Mouse (Mus musculus) lung, postnatal 25 days (tissue): ENCODE results near the gene Zfp507.

Experiments used
- DNase-seq: peaks from one replicate; pipeline ENCODE4 v3.0.0; 2022; ENCODE audit warnings: low spot score

The Zfp507 gene

DNA sequence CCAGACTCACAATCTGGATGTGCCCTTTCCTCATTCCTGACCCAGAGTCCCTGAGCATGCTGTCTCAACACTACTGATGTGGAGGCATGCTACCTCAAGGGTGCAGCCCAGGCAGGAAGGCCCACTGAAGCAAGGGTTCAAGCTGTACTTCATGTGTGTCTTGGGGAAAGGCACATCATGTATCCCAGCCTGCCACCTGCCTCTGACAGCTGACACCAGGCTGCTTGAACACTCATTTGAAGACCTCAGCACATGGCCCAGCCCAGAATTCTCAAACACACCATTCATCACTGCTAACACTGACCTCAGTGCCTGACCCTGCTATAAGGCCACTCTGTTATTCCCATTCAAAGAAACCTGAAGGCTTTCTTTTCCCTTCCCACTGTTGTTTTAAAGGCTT, 20.6 kb downstream of the Zfp507 start:
- no peak for DNase-seq

DNA sequence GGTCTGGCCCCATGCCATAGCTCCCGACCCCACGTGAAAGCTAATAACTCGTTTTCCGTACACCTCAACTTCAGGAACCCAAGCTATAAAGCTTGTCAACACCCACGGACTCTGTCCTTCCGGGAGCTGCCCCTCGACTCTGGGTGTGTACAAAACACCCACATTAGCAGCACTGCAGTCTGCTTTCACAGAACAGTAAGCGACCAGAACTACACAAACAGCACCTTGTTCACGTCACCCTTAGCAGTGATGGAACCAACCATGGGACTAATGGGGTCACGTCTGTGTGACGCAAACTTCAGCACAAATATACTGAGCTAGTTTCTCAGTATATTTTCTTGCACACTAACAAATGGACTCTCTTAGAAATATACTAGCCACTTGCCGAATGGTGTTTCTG, 28.7 kb downstream of the Zfp507 start:
- DNase-seq: no peak

DNA sequence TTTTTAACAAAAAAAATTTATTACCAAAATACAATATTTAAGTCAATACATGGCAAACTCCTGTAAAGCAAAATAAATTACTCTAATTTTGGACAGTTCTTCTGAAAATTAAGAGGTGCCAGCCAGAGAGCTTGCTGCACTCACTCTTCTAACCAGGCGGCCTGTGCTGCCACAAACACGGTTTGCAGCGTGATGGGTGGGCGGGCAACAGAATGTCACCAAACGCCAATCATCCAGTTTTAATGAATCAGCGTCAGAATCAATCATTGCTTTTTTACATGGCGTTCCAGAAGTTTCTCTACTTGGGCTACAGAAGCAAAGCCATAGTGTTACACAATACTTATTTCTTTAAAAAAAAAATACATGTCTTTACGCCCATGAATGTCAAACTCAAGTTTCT, 30.5 kb downstream of the Zfp507 start:
- DNase-seq: no peak

DNA sequence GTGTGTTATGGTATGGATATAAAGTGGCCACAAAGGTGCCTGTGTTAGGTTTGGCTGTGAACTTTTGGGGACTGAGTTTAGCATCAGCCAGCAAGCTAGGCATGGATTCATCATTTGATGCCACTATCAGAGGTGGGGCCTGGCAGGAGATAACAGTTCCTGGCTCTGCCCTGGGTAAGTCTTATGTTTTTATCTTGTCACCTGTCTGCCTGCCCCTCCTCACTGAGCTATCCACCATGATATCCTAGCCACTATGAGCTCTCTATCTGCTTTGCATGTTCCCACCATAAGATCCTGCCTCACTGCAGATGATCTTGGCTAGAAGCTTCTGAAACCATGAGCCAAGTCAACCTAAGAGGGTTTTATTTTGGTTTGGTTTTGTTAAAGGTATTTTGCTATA, 31.7 kb downstream of the Zfp507 start:
- no peak for DNase-seq

DNA sequence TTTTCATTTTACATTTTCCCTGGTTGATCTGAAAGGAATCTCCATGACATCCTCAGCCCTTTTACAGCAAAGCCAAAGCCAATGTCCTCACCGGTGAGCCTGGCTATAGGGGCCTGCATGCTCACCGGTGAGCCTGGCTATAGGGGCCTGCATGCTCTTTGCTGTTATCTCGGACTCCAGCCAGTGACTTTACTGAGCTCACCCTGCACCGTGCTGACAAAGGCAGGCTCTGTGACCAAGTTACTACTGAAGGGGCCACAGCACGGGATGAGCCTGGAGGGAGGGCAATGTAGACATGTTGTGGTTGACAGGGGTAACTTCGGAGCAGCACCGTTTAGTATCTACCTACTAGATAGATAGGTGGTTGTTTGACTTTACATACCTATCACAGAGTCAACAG, 32.7 kb downstream of the Zfp507 start:
- DNase-seq: no peak

DNA sequence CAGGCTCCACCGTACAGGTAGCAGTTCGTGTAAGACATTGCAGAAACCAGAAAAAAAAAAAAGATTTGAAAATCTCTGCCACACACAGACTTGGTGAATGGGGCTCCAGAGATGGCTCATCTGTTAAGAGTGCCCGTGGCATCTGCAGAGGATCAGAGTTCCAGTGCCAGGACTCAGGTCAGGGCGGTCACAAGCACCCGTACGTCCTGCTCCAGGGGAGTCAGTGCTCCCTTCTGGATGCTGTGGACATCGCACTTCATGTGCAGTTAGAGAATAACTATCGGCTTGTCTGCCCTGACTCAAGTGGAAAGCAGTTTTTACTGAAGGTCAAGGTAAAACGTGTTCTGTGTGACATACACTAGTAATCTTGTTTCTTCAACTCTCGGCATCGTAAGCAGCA, 38.3 kb downstream of the Zfp507 start:
- DNase-seq: no peak

DNA sequence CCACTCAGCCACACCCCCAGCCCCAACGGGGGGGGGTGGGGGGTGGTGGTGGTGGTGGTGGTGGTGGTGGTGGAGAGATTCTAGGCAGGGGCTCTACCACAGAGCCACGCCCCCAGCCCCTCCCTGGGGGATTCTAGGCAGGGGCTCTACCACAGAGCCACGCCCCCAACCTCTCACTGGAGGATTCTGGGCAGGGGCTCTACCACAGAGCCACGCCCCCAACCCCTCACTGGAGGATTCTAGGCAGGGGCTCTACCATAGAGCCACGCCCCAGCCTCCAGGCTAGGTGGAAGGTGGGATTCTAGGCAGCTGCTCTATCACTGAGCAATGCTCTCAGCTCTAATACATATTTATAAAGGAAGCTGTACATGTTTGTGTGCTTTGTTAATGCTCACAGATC, 41.0 kb downstream of the Zfp507 start:
- no peak for DNase-seq

DNA sequence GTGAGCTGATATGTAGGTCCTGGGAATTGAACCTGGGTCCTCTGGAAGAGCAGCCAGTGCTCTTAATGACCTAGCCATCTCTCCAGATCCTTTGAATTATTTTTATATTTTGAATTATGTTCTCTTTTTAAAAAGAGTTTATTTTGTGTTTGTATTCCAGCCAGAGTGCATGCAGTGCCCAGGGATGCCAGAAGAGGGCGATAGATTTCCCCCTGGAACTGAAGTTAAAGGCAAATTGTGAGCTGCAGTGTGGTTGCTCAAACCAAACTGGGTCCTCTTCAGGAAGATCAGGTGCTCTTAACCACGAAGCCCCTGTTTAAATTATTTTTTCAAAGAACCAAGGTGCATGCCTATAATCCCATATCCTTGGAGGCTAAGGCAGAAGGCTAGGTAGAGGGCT, 43.2 kb downstream of the Zfp507 start:
- DNase-seq: no peak

DNA sequence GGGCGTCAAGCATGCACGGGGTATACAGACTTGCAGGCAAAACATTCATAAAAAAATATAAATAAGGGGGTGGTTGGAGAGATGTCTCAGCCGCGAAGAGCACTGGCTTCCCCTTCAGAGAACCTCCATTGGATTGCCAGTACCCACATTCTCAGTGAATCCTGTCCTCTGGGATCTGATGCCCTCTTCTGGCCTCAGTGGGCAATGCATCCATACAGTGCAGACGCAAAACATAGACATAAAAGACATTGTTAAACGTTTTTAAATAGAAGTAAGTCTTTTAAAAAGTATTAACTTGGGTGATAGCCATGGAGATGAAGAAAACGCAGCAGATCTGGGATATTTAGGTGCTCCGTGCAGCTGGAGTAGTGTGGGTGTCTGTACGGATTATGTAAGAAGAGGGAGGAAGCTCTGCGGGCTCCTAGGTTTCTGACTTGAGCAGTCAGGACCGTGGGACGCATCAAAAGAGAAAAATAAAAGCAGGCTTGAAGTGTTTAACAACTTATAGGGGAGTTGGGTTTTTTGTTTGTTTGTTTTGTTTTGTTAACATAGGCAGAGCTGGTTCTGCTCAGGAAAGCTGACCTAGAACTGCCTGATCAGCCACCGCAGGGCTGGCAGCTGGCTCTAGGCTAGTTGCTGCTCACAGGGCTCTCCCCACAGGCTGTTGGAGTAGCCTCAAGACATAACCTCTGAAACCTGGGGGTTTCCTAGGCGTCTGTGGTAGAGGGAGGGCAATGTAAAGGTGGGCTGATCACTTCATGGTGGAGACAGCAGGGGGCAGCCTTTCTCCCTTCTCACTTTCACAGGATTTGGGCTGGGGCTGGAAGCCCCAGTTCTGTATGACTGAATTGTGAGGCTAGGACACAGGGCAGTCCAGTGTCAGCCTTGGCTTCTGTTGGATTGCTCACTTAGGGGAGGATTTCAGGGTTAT, 46.0 kb downstream of the Zfp507 start:
- no peak for DNase-seq

DNA sequence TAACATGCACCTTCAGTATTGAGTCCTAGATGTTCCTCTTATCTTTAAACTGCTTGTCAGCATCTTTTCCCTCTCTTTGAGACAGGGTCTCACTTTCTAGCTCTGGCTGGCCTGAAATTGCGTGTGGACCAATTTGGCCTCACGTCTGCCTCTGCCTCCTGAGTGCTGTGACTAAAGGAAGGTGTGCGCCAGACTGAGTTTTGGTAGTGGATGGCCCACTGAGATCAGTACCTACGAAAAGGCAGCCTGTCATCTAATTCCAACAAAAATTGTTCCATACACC, 48.0 kb downstream of the Zfp507 start:
- DNase-seq: no peak

DNA sequence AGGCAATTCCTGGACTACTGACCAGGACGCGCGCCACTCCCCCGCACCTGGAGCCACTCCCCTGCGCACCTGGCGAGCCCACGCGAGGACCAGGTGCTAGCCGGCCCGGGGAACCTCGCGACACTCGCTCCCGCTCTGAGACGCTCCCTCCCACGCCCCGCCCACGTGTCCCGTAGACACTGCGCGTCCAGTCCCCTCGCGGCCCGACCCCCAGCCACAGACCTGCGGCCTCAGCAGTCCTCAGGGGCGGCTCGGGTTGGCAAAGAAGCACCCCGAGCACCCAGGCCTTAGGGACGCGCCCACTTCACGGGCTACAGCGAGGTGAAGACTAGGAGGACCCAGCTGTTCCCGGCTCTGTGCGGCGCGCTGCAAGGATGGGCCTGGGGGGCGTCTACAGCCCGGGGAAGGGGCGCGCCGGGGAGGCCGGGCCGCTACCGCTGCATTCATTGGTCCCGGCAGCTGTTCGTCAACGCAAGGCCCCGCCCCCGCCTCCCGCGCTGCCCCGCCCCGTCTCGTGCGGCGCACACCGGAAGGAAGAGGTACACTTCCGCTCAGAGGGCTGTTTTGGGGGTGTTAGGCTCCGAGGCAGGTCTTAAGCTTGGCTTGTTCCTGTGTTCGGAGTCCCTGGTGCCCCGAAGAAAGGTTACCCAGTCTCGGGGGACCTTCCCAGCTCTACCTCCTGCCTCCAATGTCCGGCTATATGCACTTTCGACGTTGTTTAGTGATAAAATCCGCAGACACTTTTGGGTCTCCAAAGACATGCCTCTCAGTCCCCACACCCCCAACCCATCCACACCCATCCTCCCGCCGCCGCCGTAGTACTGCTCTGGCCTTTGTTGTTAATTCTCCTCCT, 48.5 kb downstream of the Zfp507 start, which contains the start of gene Dpy19l3:
Gene Dpy19l3, minus strand, starts transcription at position 422 of the 853 bp plus-strand sequence.
- DNase-seq: peak; percentile 83

DNA sequence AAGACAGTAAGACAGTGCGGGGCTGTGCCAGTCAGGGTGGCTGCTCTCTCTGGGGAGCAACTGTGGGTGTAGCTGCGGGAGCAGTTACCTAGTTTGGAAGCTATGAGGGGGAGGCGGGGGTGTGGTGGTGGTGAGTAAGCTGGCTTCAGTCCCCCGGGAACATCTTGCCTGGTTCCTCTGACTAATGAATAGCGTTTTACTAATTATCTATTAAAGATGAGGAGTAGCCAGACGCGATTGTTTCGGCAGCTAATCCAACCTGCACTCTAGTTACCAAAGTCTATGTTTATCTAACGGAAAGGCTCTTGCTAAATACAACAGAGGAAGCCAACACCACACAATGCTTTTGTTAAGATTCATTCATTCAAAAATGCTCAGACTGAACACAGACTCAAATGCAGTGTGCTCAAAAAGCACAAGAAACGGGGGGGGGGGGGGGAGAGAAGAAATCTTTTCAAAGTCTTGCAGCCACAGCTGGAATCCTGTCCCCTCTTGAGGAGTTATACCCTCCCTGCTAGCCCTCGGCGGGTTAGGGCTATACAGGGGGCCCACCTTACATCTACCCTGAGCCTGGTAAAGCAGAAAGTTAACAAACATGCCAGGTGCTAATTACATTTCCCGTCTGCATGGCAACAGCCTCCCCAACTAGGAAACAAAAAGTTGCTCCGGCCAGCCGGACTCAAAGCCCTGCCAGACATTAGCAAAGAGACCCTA, 49.3 kb downstream of the Zfp507 start:
- no peak for DNase-seq

DNA sequence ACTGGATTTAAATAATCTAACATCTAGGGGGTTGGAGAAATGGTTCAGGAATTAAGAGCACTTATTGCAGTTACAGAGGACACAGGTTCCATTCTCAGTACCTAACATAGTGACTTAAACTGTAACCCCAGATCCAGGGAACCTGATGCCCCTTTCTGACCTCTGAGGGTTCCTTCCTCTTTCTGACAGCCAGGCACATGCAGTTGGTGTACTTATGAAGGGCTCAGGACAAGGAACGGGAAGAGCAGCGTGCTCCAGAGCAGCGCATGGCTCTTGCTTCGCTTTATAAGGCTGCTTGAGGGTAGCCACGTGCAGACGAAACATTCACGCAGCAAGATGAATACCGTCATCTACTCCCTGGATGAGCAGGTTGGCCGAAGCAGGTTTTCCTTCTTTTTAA, 51.9 kb downstream of the Zfp507 start:
- DNase-seq: no peak

DNA sequence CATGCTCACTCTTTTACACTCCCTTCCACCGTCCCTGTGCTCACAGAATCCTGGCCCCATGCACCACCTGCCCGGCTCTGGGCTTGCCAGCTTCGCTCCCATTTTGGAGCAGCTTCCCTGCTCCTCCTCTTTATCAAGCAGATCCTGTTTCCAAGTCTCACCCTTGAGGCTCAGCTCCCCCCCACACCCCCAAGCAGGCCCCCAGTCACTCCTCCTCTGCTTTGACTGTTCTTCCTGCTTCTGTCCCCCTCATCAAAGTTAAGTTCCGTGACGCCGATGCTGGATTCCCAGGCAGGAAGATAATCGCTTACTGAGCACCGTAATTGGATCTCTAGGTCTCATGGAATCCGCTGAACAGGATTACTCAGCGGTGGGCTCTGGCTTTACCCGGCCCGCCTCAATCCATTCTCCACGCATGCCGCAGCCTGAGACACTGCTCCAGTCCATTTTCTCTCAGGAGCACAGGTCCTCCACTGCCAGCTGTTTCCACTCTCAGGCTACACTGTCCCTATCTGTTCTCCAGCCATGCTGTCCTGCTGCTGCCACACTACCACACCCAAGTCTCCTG, 55.3 kb downstream of the Zfp507 start:
- no peak for DNase-seq

DNA sequence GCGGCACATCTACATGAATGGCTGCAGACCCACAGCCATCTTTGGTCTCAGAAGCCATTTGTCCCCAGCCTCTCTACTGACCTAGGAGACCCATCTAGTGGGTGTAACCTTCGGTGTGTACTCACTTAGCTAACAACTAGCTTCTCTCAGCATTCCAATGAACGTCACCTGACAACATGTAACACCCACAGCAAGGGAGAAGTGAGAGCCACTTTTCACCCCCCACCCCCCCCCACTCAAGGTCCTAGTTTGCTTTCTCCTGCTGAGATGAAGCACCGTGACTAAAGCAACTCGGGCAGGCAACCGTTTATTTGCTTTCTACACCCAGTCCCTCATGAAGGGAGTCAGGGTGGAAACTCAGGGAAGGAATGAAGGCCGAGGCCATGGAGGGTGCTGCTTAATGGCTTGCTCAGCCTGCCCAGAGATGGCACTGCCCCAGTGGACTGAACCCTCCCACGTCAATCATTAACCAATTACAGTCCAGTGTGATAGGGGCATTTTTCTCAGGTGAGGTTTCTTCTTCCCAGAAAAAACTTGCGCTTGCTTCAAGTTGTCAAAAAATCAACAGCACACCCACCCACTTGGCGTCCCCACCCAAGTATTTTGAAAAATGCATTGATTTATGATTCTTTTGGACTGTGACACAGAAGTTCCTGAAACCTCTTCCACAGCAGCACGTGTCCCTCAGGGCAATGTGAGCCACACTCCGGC, 56.0 kb downstream of the Zfp507 start:
- no peak for DNase-seq

DNA sequence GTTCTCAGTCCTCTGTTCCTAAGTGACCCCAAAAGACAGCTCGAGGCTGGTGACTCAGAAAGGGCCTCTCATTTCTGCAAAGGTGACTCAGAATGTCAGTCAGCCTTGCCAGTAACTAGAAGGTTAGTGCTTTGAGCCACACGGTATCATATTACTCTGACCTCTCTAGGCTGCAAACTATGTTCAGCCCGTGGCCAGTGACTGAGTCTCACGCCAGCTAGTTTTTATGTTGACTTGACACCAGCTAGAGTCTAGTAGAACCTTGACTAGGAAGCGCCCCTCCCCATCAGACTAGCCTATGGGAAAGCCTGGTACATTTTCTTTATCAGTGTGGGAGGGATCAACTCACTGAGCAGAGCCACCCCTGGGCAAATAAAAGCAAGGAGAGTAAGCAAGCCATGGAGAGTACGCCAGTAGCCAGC, 57.5 kb downstream of the Zfp507 start:
- no peak for DNase-seq

DNA sequence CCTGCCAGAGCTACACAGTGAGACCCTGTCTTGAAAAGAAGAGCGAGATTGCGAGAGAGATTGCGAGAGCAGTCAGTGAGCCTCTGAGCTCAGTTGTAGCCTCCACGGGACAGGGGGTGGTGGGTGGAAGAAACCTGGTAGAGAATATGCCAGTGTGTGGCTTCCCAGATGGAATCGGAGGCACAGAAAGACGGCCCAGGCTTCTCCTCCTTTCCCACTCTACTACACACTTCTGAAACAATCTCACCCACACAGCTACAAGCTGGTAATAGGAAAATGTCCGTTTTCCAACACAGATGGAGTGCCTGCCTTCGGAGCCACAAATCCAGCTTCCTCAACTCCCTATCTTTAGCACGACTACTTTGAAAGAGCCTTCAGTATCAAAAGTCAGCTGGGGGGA, 58.0 kb downstream of the Zfp507 start:
- no peak for DNase-seq

DNA sequence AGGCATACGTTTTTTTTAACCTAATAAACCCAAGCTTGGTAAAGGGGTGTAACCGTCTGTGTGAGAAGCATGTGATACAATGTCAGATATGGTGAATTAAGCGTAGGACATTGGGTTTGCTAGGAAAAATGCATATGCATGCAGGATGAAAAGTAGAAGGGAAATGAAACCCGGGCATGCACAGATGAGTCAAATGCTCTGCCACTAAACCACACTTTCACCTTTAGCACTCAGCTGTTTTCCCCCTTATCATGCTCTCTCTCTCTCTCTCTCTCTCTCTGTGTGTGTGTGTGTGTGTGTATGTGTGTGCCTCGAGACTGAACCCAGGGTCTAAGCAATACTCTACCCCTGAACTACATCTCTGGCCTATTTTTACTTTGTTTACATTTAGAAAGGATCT, 60.5 kb downstream of the Zfp507 start:
- no peak for DNase-seq

DNA sequence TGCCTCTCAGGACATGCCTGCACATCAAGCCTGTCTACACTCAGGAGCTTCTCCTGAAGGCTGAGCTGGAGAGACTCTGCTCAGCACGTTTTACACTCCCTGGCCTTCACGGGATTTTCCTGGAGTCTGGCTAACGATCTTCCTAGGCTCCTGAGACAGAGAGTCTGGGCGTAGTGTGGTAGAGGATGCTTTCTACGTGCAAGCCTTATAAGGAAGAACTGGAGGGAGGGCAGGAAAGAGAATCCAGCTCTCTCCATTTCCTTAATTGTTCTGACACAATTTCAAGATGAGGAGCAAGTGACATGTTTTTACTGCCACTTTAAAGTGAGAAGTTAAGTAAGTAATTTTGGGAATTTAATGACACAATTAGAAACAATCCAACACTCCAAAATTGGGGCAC, 60.9 kb downstream of the Zfp507 start:
- DNase-seq: no peak

DNA sequence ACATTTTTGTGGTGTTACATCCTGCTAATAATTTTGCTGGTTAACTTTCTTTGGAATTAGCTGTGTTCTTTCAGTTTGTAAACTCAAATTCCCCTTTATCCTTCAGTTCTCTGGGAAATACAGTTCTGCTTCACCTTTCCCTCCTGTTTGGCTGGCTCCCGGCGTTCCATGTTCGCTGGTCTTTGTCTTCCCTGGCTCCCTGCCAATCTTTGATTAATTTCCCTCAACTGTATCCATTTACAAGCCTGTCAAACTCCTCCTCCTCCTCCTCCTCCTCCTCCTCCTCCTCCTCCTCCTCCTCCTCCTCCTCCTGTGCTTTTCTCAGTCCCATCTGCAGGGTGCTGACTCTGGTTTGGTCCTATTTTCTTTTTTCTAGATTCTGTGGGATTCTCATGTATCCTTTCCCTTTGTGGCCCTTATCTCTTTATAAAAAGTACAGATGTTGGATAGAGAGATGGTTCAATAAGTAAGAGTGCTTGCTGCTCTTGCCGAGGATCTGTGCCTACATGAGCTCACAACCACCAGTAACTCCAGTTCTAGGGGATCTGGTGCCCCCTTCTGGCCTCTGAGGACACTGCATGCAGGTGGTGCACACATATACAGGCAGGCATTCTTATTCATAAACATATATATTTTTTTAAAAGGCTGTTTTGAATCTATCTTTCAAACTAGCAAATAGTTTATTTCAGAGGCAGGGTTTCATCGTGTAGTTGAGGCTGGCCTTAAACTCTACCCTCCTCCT, 62.1 kb downstream of the Zfp507 start:
- DNase-seq: peak; percentile 44

DNA sequence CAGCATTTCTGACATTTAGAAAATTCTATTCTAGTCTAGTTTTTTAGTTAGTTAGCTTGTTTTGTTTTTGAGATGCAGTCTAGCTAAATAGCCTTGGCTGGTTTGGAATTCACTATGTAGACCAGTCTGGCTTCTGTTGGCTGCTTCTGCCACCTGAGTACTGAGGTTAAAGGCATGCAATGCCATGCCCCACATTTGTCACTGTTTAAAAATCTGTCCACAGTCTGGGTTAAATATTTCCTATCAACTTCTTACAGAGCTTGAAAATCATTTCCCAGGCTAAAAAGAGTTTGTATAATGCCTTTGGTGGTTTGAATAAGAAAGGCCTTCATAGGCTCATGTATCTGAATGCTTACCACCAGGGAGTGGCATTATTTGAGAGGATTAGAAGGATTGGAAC, 63.9 kb downstream of the Zfp507 start:
- no peak for DNase-seq
